Mouse (Mus musculus) MEL (cell line): ENCODE measurements around the gene Ptprr.

Source experiments
- CTCF ChIP-seq, 3 experiments: IDR thresholded peaks in 2 of 3; conservative IDR thresholded peaks in 1 of 3; 2 replicates each; pipeline ENCODE4 v1.5.1; 2011 to 2012; ENCODE audit warnings: low read length in 3 of 3, low read depth in 2 of 3, mild to moderate bottlenecking in 2 of 3, improper control_type of control experiment in 1 of 3, inconsistent platforms in 1 of 3, mixed read lengths in 1 of 3, moderate library complexity in 1 of 3; ENCODE audit not compliant: control insufficient read depth in 1 of 3, insufficient read depth in 1 of 3, poor library complexity in 1 of 3, severe bottlenecking in 1 of 3
- EP300 ChIP-seq, 2 experiments: IDR thresholded peaks; 2 replicates each; pipeline ENCODE4 v1.6.1; 2011; ENCODE audit warnings: improper control_type of control experiment in 2 of 2, low read length in 2 of 2, low read depth in 1 of 2, mild to moderate bottlenecking in 1 of 2
- GATA1 ChIP-seq: IDR thresholded peaks from 2 replicates; pipeline ENCODE4 v1.6.1; 2011; ENCODE audit warnings: low read depth, low read length, improper control_type of control experiment
- KAT2A ChIP-seq: conservative IDR thresholded peaks from 2 replicates; pipeline ENCODE4 v1.6.1; 2012; ENCODE audit warnings: low read depth, low read length, improper control_type of control experiment, inconsistent platforms
- MAFK ChIP-seq: IDR thresholded peaks from 2 replicates; pipeline ENCODE4 v1.6.1; 2011; ENCODE audit warnings: low read depth, mild to moderate bottlenecking, low read length, improper control_type of control experiment, borderline replicate concordance
- MYC ChIP-seq: IDR thresholded peaks from 2 replicates; pipeline ENCODE4 v1.6.1; 2011; ENCODE audit warnings: low read depth, mild to moderate bottlenecking, low read length, improper control_type of control experiment, moderate library complexity
- POLR2A ChIP-seq, 2 experiments: IDR thresholded peaks; 2 replicates each; pipeline ENCODE4 v1.6.1; 2011 to 2012; ENCODE audit warnings: low read length in 2 of 2, mild to moderate bottlenecking in 2 of 2, control low read depth in 1 of 2, improper control_type of control experiment in 1 of 2, low read depth in 1 of 2, moderate library complexity in 1 of 2; ENCODE audit not compliant: control insufficient read depth in 1 of 2, insufficient read depth in 1 of 2, poor library complexity in 1 of 2
- ZNF384 ChIP-seq: IDR thresholded peaks from 2 replicates; pipeline ENCODE4 v1.6.1; 2012; ENCODE audit warnings: low read depth, mild to moderate bottlenecking, inconsistent platforms, low read length, improper control_type of control experiment

GRCm38 (mm10) chr10:116140226-116140625 is 122.2 kb downstream of the Ptprr start:
- TF ChIP-seq KAT2A (no peak), CTCF (IDR thresholded peaks at IDR 0.05 in 2 of 3, conservative IDR thresholded peaks at IDR 0.05 in 1 of 3; ENCODE audit: control insufficient read depth in 1 of 3, insufficient read depth in 1 of 3, low read depth in 2 of 3, low read length in 3 of 3, poor library complexity in 1 of 3, severe bottlenecking in 1 of 3) (no peak), POLR2A (IDR thresholded peaks at IDR 0.05; ENCODE audit: control insufficient read depth in 1 of 2, insufficient read depth in 1 of 2, low read depth in 1 of 2, low read length in 2 of 2, poor library complexity in 1 of 2) (no peak), MAFK (no peak), GATA1 (no peak), MYC (no peak), EP300 (IDR thresholded peaks at IDR 0.05; ENCODE audit: low read depth in 1 of 2, low read length in 2 of 2) (no peak), ZNF384 (no peak)
